Mouse (Mus musculus) embryo, embryonic 11.5 days (tissue): ENCODE data around the gene Pea15a.

Experiments used
- DNase-seq: peaks from one replicate; pipeline ENCODE4 v3.0.0-alpha.2; 2012; ENCODE audit warnings: low read depth, low spot score

Gene Pea15a

GRCm38 (mm10) chr1:172204814-172205740, 1.5 kb downstream of the Pea15a start:
- no peak for DNase-seq

DNA sequence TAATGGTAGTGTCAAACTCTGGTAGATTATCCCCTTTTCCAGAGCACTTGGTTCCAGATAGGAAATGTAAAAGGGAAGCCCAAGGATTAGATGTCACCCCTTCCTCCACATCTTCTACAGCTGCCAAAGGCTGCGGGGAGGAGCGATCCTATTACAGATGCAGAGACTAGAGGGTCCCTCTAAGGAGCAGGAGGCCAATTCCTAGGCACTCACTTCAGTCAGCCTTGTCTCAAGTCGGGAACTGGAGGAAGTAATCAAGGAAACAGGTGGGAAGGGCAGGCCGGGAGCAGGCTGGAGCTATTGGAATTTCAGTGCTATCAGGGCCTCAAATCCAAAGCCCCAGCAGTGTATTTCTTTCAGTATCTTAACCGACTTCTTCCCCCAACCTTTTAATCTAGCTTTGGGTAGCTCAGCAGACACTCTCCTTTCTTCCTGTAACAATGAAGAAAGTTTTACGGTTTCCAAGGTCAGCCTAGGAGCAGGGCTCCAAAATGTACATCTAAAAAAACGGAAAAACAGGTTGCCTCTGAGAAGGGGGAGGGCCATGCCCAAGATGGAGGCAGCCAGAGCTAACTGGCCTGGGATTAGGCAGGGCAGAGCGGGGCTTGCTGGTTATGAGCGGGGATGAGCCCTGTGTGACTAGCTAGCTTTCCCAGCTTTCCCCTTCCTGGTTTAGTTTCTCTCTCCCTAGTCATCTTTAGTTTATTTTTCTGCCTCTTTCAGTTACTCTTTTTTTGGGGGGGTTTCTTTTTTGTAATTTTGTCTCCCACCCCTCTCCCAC, 2.4 kb downstream of the Pea15a start:
- no peak for DNase-seq

- DNase-seq = no peak
These were observed 3.0 kb downstream of the Pea15a start for GRCm38 (mm10) chr1:172203566-172203965.

DNA sequence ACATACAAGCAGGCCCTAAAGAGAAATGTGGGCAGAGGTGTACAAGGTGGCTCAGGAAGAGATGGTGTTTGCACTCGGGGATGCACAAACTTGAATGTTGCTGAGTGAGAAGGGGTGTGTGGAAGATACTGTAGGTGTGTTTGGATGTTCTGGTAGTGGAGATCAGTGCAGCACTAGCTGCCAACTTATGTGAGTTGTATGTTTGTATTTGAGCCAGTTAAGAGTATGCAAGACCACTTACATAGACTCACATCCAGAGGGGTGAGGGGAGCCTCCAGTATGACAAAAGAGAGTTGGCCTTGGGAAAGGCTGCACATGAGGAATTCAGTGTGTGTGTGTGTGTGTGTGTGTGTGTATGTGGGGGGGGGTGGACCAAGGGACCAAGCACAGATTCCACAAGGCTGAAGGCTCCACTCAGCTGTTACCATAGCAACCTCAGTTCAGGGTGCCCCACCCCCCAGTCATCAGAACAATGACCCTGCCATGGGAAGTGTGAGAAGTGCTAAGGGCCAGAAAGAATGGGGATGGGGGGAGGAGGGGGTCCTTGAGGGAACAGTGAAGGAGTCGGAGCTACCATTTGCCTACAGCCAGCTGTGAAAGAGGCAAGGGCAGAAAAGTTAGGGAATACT, 3.6 kb downstream of the Pea15a start:
- DNase-seq = no peak

DNA sequence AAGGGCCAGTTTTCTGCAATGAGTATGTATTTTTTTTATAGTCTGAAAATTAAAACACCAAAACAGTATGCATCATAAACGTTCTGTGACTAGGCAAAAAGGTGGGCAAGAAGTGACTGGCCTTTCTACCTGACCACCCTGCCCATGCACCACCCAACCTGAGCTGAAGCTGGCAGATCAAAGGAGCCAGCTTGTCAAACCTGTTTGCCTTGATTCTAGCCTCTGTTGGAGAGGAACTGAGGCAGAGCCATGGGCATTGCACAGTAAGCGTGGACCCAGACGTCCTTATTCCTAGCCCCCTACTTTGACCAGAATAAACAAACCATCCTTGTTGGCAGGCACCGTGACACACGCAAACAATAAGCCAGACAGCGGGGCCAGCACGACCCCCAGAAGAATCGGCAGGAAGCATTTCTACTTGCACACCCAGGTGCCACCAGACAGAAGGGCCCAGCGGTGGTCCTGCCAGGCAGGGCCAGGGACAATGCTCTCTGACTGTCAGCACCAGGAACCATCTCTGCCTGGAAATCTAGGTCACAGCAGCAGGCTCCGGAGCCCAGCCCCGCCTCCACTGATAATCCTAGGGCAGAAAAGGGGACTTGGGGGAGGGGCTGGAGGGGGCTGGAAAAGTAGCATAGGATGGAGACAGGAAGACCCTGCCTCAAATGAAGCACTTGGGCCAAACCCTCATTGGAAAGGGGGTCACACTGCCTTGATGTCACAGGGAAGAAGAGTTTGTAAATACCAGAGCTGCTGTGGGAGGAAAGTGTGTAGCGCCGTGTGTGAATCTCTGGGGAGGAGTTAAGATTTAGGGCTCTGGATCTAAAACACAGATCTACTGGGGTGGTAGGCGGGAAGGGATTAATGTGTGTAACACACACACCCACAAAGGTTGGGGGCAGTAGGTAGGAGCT, 4.4 kb downstream of the Pea15a start:
- DNase-seq = no peak

DNA sequence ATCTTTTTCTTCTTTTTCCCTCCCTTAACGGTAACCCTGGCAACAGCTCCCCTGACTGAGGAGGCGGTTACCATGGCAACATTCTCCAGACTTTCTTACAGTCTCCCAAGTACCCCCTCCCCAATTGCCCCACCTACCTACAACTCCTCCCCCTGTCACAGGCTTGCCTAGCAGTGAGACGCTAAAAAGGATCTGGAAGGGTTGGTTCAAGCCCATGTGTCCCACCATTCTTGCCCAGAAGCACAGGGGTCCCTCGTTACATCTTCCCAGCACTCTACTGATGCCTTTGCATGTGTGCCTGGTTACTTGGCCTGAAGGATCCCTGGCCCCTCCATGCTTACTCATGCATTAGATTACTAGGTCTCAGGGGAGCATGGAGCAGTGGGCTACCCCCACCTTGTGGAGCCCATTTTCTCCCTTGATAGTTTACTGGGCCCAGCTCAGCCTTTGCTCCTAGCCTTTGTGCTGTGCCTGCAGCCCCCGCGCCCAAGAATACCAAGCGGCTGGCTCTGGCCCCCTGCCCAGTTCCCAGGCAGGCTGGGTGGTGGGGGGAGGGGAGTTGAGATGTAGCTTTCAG, 5.6 kb downstream of the Pea15a start:
- no peak for DNase-seq

GRCm38 (mm10) chr1:172200161-172200560, 6.4 kb downstream of the Pea15a start:
- no peak for DNase-seq

DNA sequence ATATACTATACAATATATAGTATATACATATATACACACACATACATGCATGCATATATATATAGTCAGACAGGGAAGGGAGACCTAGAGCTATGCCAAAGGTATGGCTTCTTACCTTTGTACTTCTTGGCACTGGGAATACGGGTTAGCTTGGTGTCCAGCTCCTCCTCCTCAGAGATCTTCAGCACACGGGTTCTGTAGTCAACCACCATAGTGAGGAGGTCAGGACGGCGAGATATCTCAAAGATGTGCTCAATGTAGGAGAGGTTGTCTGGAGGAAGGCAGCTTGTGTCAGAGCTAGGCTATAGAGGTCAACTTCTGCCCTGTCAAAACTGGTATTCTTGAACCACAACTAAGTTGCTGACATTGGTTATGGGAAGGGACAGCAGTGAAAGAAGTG, 7.6 kb downstream of the Pea15a start:
- no peak for DNase-seq

DNA sequence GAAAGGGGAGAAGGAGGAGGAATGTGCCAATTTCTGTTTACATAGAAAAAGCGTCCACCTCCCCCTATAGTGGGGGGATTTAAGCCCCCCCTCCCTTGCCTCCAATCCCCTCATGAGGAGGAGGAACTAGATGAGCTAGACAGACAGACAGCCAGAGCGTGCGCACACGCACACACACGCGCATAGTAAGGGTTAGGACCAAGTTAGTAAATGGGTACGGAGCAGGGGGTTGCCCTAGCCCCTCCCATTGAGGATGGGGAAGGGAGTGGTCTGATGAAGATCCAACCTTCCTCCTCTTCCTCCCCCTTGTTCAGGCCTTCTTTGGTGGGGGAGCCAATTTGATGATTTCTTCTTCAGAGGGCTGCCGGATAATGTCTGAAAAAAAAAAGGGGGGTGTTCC, 8.3 kb downstream of the Pea15a start:
- DNase-seq = no peak

DNA sequence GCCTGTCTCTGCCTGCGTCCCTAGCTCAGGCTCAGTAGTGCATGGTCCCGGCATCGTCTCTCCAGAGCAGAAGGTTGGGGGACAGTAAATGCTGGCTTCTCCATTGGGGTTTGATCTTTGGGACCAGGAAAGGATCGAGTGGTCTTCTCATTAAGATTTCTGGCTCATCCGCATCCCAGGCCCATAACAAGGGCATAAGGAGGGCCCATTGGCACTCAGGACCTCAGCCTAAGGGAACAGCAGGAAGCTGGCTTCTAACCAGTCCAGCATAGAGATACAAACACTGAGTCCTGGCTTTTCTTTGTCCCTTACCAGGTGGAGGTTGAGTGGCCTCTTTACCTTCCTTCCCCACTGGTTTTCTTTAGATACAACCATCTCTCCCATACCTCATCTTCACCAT, 8.8 kb downstream of the Pea15a start:
- no peak for DNase-seq

DNA sequence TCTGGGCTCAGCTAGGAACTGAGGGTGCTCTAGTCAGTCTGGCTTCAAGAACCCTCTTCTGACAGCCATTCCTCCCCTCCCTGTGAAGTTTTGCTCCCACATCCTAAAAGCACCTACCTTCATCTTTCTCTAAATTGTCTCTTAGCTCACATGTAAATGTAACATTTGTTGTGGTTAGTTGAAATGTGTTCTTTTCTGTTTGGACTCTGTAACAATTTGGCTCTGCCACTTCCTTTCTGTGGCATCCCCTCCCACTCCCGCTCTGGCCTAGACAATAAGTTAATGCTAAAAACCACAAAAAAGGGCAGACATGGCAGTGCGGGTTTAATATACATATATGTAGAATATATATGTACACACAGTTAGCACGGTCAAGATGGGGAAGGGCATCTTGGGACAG, 9.5 kb downstream of the Pea15a start:
- DNase-seq = no peak

GRCm38 (mm10) chr1:172194435-172194834, 12.2 kb downstream of the Pea15a start:
- DNase-seq = no peak

- no peak for DNase-seq
These were observed 14.4 kb downstream of the Pea15a start for GRCm38 (mm10) chr1:172192217-172192616.

- DNase-seq = no peak
These were observed 15.0 kb downstream of the Pea15a start for GRCm38 (mm10) chr1:172191578-172191977.

GRCm38 (mm10) chr1:172188891-172189290, 17.7 kb downstream of the Pea15a start:
- DNase-seq = no peak

DNA sequence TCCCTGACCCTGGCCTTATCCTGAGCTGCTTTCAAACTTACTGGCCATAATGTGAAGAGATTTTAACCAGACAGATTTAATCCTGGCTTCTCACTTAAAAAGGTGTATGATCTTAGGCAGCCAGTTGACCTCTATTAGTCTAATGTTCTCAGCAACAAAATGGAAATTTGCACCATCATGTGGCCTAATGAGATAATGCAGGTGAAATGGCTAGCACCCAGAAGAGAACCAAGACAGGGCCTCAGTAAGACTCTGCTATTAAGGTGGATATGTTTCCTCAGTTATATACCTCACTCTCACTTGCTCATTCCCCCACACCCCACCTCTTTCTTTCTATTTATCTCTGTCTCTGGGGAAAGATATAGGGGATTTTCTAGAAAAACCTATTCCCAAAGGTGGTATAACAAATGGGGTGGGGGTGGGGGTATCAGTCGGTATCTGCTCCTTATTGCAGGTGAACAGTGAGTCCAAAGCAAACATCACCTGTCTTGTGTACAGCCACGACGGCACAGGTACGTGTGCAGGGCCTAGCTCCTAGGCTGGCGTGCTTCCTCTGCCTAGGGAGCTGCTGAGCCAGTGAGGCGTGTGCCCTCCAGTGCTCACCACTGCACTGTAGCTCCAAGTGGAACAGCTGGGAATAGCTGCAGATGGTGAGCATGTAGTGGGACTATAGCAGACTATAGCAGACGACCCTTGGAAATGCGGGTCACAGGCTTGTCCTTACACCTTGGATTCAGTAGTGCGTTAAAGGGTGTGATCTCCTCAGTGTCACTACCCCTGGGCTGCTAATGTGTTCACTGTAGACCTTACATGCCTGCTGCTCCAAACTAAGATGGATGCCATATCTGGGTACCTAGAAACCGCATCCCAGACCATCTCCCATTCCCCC, 20.0 kb downstream of the Pea15a start:
- DNase-seq = no peak

- DNase-seq = no peak
These were observed 22.7 kb downstream of the Pea15a start for GRCm38 (mm10) chr1:172183915-172184314.

DNA sequence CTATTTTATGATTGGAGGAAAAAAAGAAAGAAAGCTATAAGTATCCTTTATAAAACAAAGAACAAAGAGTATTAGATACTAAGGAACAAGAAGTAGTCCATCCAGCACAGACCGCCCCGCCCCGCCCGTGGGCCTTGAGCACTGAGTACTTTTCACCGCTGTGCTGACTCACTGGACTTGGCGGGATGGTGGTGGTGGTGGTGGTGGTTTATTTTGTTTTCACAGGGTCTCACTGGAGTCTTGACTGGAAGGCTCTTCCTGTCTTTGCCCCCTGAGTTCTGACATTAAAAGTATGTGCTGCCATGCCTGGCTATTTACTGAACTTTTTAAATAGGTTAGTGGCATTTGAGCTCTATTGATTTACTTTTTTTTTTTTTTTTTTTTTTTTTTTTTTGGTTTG, 23.5 kb downstream of the Pea15a start:
- no peak for DNase-seq

GRCm38 (mm10) chr1:172181777-172182176, 24.8 kb downstream of the Pea15a start:
- DNase-seq = no peak

- DNase-seq = no peak
These were observed 25.7 kb downstream of the Pea15a start for GRCm38 (mm10) chr1:172180881-172181280.
